Mouse (Mus musculus) E14TG2a.4 (cell line): ENCODE results near the gene Dhrs11.
A peak's percentile ranks its signal among the peaks of the same experiment; 100 is the strongest.
"Not testable (repeated sequence)": the region's sequence is repeated elsewhere in the genome, so short reads cannot be mapped to it uniquely, and the experiment has no call there.

Source experiments
- H3K27me3 ChIP-seq: 2 replicates; pipeline ENCODE4 v1.6.1; 2014; ENCODE audit warnings: low read length, control low read depth; ENCODE audit not compliant: insufficient read depth
- H3K36me3 ChIP-seq: 2 replicates; pipeline ENCODE4 v1.6.1; 2014; ENCODE audit warnings: low read length, control low read depth; ENCODE audit not compliant: insufficient read depth
- H3K4me1 ChIP-seq: replicated peaks from 2 replicates; pipeline ENCODE4 v1.6.1; 2014; ENCODE audit warnings: low read depth, low read length, control low read depth
- H3K4me3 ChIP-seq: replicated peaks from 2 replicates; pipeline ENCODE4 v1.5.1; 2014; ENCODE audit warnings: mild to moderate bottlenecking, low read length
- H3K9me3 ChIP-seq: 2 replicates; pipeline ENCODE4 v1.6.1; 2014; ENCODE audit warnings: low read length, control low read depth
- CTCF ChIP-seq: conservative IDR thresholded peaks from 2 replicates; pipeline ENCODE4 v1.5.1; 2014; ENCODE audit warnings: low read length
- NANOG ChIP-seq: IDR thresholded peaks from 2 replicates; pipeline ENCODE4 v1.6.1; 2014; ENCODE audit warnings: borderline replicate concordance, low read length, mixed read lengths
- POU5F1 ChIP-seq: IDR thresholded peaks from 2 replicates; pipeline ENCODE4 v1.6.1; 2014; ENCODE audit warnings: low read length, borderline replicate concordance

Dhrs11 gene

GRCm38 (mm10) chr11:84868786-84869259 is 40.0 kb upstream of the Dhrs11 start:
- H3K4me1 ChIP-seq = peaks cover 47% of the 10 kb centered on the region
- TF ChIP-seq POU5F1 (no peak), CTCF (no peak), NANOG (no peak)
- H3K9me3 ChIP-seq = no peaks in the 10 kb centered on the region
- H3K36me3 ChIP-seq = peaks cover 11% of the 10 kb centered on the region
- H3K4me3 ChIP-seq = peak overlapping the region; percentile 95
- H3K27me3 ChIP-seq = no peaks in the 10 kb centered on the region

- Histone ChIP-seq H3K36me3 (peaks cover 6% of the 10 kb centered on the region; the same call in 1 of the 2 replicates), H3K4me3 (no peak overlapping the region), H3K9me3 (no peaks in the 10 kb centered on the region), H3K27me3 (no peaks in the 10 kb centered on the region), H3K4me1 (peaks cover 44% of the 10 kb centered on the region)
- TF ChIP-seq POU5F1 = no peak
- TF ChIP-seq CTCF = no peak
- no peak for TF ChIP-seq NANOG
These were observed 38.8 kb upstream of the Dhrs11 start for GRCm38 (mm10) chr11:84867586-84867985.

- no peak overlapping the region for H3K4me3 ChIP-seq
- no peaks in the 10 kb centered on the region for H3K9me3 ChIP-seq
- no peaks in the 10 kb centered on the region for H3K27me3 ChIP-seq
- peaks cover 15% of the 10 kb centered on the region for H3K36me3 ChIP-seq
- TF ChIP-seq POU5F1 (no peak), NANOG (no peak), CTCF (no peak)
- H3K4me1 ChIP-seq = peaks cover 31% of the 10 kb centered on the region
These were observed 36.5 kb upstream of the Dhrs11 start for GRCm38 (mm10) chr11:84865268-84865667.

GRCm38 (mm10) chr11:84855285-84855684 is 26.5 kb upstream of the Dhrs11 start:
- Histone ChIP-seq H3K9me3 (no peaks in the 10 kb centered on the region), H3K4me3 (no peak overlapping the region), H3K4me1 (no peaks in the 10 kb centered on the region), H3K27me3 (no peaks in the 10 kb centered on the region), H3K36me3 (peaks cover 76% of the 10 kb centered on the region)
- TF ChIP-seq NANOG (no peak), CTCF (no peak), POU5F1 (no peak)

- Histone ChIP-seq H3K4me1 (peaks cover 59% of the 10 kb centered on the region), H3K4me3 (peak overlapping the region; percentile 43), H3K36me3 (peaks cover 38% of the 10 kb centered on the region), H3K9me3 (no peaks in the 10 kb centered on the region), H3K27me3 (no peaks in the 10 kb centered on the region)
- no peak for TF ChIP-seq CTCF
- TF ChIP-seq NANOG = peak; percentile 48; the same call in 1 of the 2 replicates
These were observed 18.8 kb upstream of the Dhrs11 start for GRCm38 (mm10) chr11:84847475-84848090.

- TF ChIP-seq CTCF (no peak), NANOG (peak; percentile 24; the same call in 1 of the 2 replicates)
These were observed 18.1 kb upstream of the Dhrs11 start for GRCm38 (mm10) chr11:84846741-84847474.

GRCm38 (mm10) chr11:84839330-84839729 is 10.5 kb upstream of the Dhrs11 start:
- Histone ChIP-seq H3K9me3 (no peaks in the 10 kb centered on the region), H3K27me3 (no peaks in the 10 kb centered on the region), H3K36me3 (peaks cover 69% of the 10 kb centered on the region), H3K4me1 (peaks cover 21% of the 10 kb centered on the region), H3K4me3 (no peak overlapping the region)
- TF ChIP-seq CTCF (peak; percentile 19), POU5F1 (no peak)

More at GRCm38 (mm10) chr11:84846741-84847474, 18.1 kb upstream of the Dhrs11 start:
- no peaks in the 10 kb centered on the region for H3K9me3 ChIP-seq
- no peaks in the 10 kb centered on the region for H3K27me3 ChIP-seq
- H3K4me3 ChIP-seq = peak overlapping the region; percentile 43
- peaks cover 32% of the 10 kb centered on the region for H3K36me3 ChIP-seq
- H3K4me1 ChIP-seq = peaks cover 63% of the 10 kb centered on the region

- H3K4me1 ChIP-seq = peaks cover 31% of the 10 kb centered on the region
- H3K4me3 ChIP-seq = peak overlapping the region; percentile 95
- H3K36me3 ChIP-seq = peaks cover 42% of the 10 kb centered on the region
- H3K9me3 ChIP-seq, H3K27me3 ChIP-seq: not testable (repeated sequence)
These were observed 701 bp upstream of the Dhrs11 start for GRCm38 (mm10) chr11:84829495-84829894.

GRCm38 (mm10) chr11:84827901-84828503 is 792 bp downstream of the Dhrs11 start:
- Histone ChIP-seq H3K9me3 (no peaks in the 10 kb centered on the region), H3K4me3 (peak overlapping the region; percentile 95), H3K4me1 (peaks cover 40% of the 10 kb centered on the region), H3K36me3 (peaks cover 32% of the 10 kb centered on the region), H3K27me3 (peaks cover 6% of the 10 kb centered on the region; the same call in 1 of the 2 replicates)
- TF ChIP-seq NANOG (no peak), CTCF (no peak), POU5F1 (no peak)
